In genomic region chr9:22224536-22225503, GRCm38 (mm10) we compare ENCODE assay signal across 8 mouse cellular contexts. TPM values are rescaled to one million over a fixed set of nuclear protein-coding genes. Genes with fewer than 3 reads are reported as not detected.
DNase-seq lines count a peak whose midpoint lies in the region; ATAC-seq and TF ChIP-seq lines count a peak whose summit lies in the region.

No protein-coding gene starts in this region.

- peak; percentile 18 for DNase-seq in gastrocnemius, adult 2 months
- no peak for DNase-seq in gastrocnemius, postnatal 14 days
- DNase-seq in T-cell, adult 2 months (ENCODE audit: low spot score): peak; percentile 68
- DNase-seq in embryonic facial prominence, embryonic 10.5 days (ENCODE audit: low spot score): peak; percentile 41
- DNase-seq in hindbrain, embryonic 10.5 days (ENCODE audit: low spot score): no peak
- DNase-seq in limb, embryonic 11.5 days (ENCODE audit: low spot score): peak; percentile 55
- DNase-seq in telencephalon, adult 2 months (ENCODE audit: low read depth, low spot score): peak; percentile 35

- intact Hi-C loops in gastrocnemius, adult 2 months (cut with DNase I): loop anchor here (5.0 to 10.0 kb wide), 3 partner anchors 68 to 190 kb away; partner anchors contain the start of genes 9530077C05Rik and Pigyl
- intact Hi-C loops in gastrocnemius, postnatal 14 days (cut with DNase I; ENCODE audit: low total_unique reads): no loop called here

- no peaks in the 10 kb centered on the region for H3K27me3 ChIP-seq in embryonic facial prominence, embryonic 10.5 days (replicated peaks; ENCODE audit: low read depth, poor library complexity, severe bottlenecking)
- no peaks in the 10 kb centered on the region for H3K27me3 ChIP-seq in hindbrain, embryonic 10.5 days (ENCODE audit: insufficient read depth, poor library complexity, severe bottlenecking)
- no peaks in the 10 kb centered on the region for H3K27me3 ChIP-seq in limb, embryonic 11.5 days (ENCODE audit: control insufficient read depth, insufficient read depth, low read length)
- H3K27me3 ChIP-seq in midbrain, embryonic 13.5 days: no peaks in the 10 kb centered on the region

- no peaks in the 10 kb centered on the region; the same call in 1 of the 2 replicates for H3K9me3 ChIP-seq in embryonic facial prominence, embryonic 10.5 days
- H3K9me3 ChIP-seq in hindbrain, embryonic 10.5 days: no peaks in the 10 kb centered on the region
- H3K9me3 ChIP-seq in limb, embryonic 11.5 days (ENCODE audit: control insufficient read depth, low read length): no peaks in the 10 kb centered on the region
- H3K9me3 ChIP-seq in midbrain, embryonic 13.5 days: no peaks in the 10 kb centered on the region

- 23% methylated on average over 17 of the region's 17 CpGs for WGBS in embryonic facial prominence, embryonic 10.5 days
- 24% methylated on average over 17 of the region's 17 CpGs for WGBS in hindbrain, embryonic 10.5 days
- WGBS in limb, embryonic 11.5 days: 24% methylated on average over 17 of the region's 17 CpGs
- WGBS in midbrain, embryonic 13.5 days: 24% methylated on average over 17 of the region's 17 CpGs

- 0 out of 2 replicates have a peak, but pooled peaks have one; percentile 10 for TF ChIP-seq CTCF in gastrocnemius, adult 2 months (IDR thresholded peaks at IDR 0.05)

- peaks cover 5% of the 10 kb centered on the region; the same call in 1 of the 2 replicates for H3K4me1 ChIP-seq in embryonic facial prominence, embryonic 10.5 days
- H3K4me1 ChIP-seq in hindbrain, embryonic 10.5 days (replicated peaks): no peaks in the 10 kb centered on the region
- 0 out of 2 replicates have a peak, but pooled peaks cover 4% of the 10 kb centered on the region for H3K4me1 ChIP-seq in limb, embryonic 11.5 days (ENCODE audit: control insufficient read depth, insufficient read depth, low read length)
- peaks cover 5% of the 10 kb centered on the region for H3K4me1 ChIP-seq in midbrain, embryonic 13.5 days (replicated peaks)

- ATAC-seq in limb, embryonic 11.5 days (ENCODE audit: insufficient number of reproducible peaks, low FRiP score, low TSS enrichment, low read depth): peak; percentile 74
- ATAC-seq in midbrain, embryonic 13.5 days: no peak; the same call in 1 of the 2 replicates

- H3K36me3 ChIP-seq in embryonic facial prominence, embryonic 10.5 days (replicated peaks): peaks cover 4% of the 10 kb centered on the region; the same call in 1 of the 2 replicates
- peaks cover 5% of the 10 kb centered on the region; the same call in 1 of the 2 replicates for H3K36me3 ChIP-seq in hindbrain, embryonic 10.5 days
- H3K36me3 ChIP-seq in limb, embryonic 11.5 days (ENCODE audit: control insufficient read depth, insufficient read depth, low read length): no peaks in the 10 kb centered on the region
- H3K36me3 ChIP-seq in midbrain, embryonic 13.5 days: no peaks in the 10 kb centered on the region

- peak overlapping the region; percentile 55 for H3K4me2 ChIP-seq in limb, embryonic 11.5 days (ENCODE audit: low read depth, severe bottlenecking)
- peak overlapping the region; percentile 66 for H3K4me2 ChIP-seq in midbrain, embryonic 13.5 days (replicated peaks)

- H3K4me3 ChIP-seq in gastrocnemius, adult 2 months: peak overlapping the region; percentile 94
- peak overlapping the region; percentile 87 for H3K4me3 ChIP-seq in embryonic facial prominence, embryonic 10.5 days
- peak overlapping the region; percentile 83 for H3K4me3 ChIP-seq in hindbrain, embryonic 10.5 days
- H3K4me3 ChIP-seq in limb, embryonic 11.5 days (ENCODE audit: low read depth, low read length): peak overlapping the region; percentile 74
- H3K4me3 ChIP-seq in midbrain, embryonic 13.5 days (replicated peaks): peak overlapping the region; percentile 54

- H3K9ac ChIP-seq in limb, embryonic 11.5 days (ENCODE audit: low read length): peak overlapping the region; percentile 86
- peak overlapping the region; percentile 59 for H3K9ac ChIP-seq in midbrain, embryonic 13.5 days (replicated peaks)

- peak overlapping the region; percentile 94 for H3K27ac ChIP-seq in gastrocnemius, adult 2 months
- peak overlapping the region; percentile 97 for H3K27ac ChIP-seq in embryonic facial prominence, embryonic 10.5 days (replicated peaks)
- H3K27ac ChIP-seq in hindbrain, embryonic 10.5 days: peak overlapping the region; percentile 97
- H3K27ac ChIP-seq in limb, embryonic 11.5 days (replicated peaks; ENCODE audit: low read depth, low read length): no peak overlapping the region
- peak overlapping the region; percentile 72 for H3K27ac ChIP-seq in midbrain, embryonic 13.5 days

RNA-seq across cellular contexts. Expression of gene Zfp809, which starts 0.7 kb away (rescaled TPM):
- total RNA-seq in gastrocnemius, adult 2 months (2021): 1 to 10 TPM; 7.0 to 7.2 TPM
- 1 to 10 TPM; 7.8 TPM for total RNA-seq in gastrocnemius, postnatal 14 days (2021)
- 11.2 and 12.7 TPM in 2 replicates for polyA plus RNA-seq in embryonic facial prominence, embryonic 10.5 days (2016; fragmentation: Nextera tagmentation; extraction: Ambion mirVana)
- 9.0 and 10.5 TPM in 2 replicates for polyA plus RNA-seq in hindbrain, embryonic 10.5 days (2016; fragmentation: Nextera tagmentation; extraction: Ambion mirVana)
- polyA plus RNA-seq in limb, embryonic 11.5 days (2014; fragmentation: Nextera tagmentation; extraction: Ambion mirVana): 10.3 and 15.2 TPM in 2 replicates
- 10.1 and 13.4 TPM in 2 replicates for polyA plus RNA-seq in midbrain, embryonic 13.5 days (2015; fragmentation: Nextera tagmentation; extraction: Ambion mirVana)

RNA-seq across cellular contexts. Expression of gene Zfp599, which starts 34.9 kb away (rescaled TPM):
- total RNA-seq in gastrocnemius, adult 2 months (2021): not detected
- under 1 TPM in 1 of 2 experiments, not detected in 1; 0.08 TPM for total RNA-seq in gastrocnemius, postnatal 14 days (2021)
- 8.3 and 9.3 TPM in 2 replicates for polyA plus RNA-seq in embryonic facial prominence, embryonic 10.5 days (2016; fragmentation: Nextera tagmentation; extraction: Ambion mirVana)
- 5.4 and 6.5 TPM in 2 replicates for polyA plus RNA-seq in hindbrain, embryonic 10.5 days (2016; fragmentation: Nextera tagmentation; extraction: Ambion mirVana)
- polyA plus RNA-seq in limb, embryonic 11.5 days (2014; fragmentation: Nextera tagmentation; extraction: Ambion mirVana): 10.8 and 11.2 TPM in 2 replicates
- 9.7 and 10.0 TPM in 2 replicates for polyA plus RNA-seq in midbrain, embryonic 13.5 days (2015; fragmentation: Nextera tagmentation; extraction: Ambion mirVana)

RNA-seq across cellular contexts. Expression of gene Zfp872, which starts 36.9 kb away (rescaled TPM):
- total RNA-seq in gastrocnemius, adult 2 months (2021): not detected
- not detected for total RNA-seq in gastrocnemius, postnatal 14 days (2021)
- 0.24 and 0.26 TPM in 2 replicates for polyA plus RNA-seq in embryonic facial prominence, embryonic 10.5 days (2016; fragmentation: Nextera tagmentation; extraction: Ambion mirVana)
- 0.11 TPM in 1 of 2 replicates, not detected in the other for polyA plus RNA-seq in hindbrain, embryonic 10.5 days (2016; fragmentation: Nextera tagmentation; extraction: Ambion mirVana)
- 0.06 TPM in 1 of 2 replicates, not detected in the other for polyA plus RNA-seq in limb, embryonic 11.5 days (2014; fragmentation: Nextera tagmentation; extraction: Ambion mirVana)
- 0.22 and 0.24 TPM in 2 replicates for polyA plus RNA-seq in midbrain, embryonic 13.5 days (2015; fragmentation: Nextera tagmentation; extraction: Ambion mirVana)

Comparison
In these comparisons a context has a peak if more than half of its experiments do, and no peak if none do; other contexts are left out.
1. DNase-seq: peak in gastrocnemius, adult 2 months (single experiment), T-cell, adult 2 months (single experiment), embryonic facial prominence, embryonic 10.5 days (single experiment), limb, embryonic 11.5 days (single experiment) and telencephalon, adult 2 months (single experiment); none in gastrocnemius, postnatal 14 days (single experiment) and hindbrain, embryonic 10.5 days (single experiment).
2. Peak in every context shown above with its lines, with median percentiles within 50 percentile points of each other: H3K4me3 ChIP-seq.